Mouse (Mus musculus): Measurements from ENCODE around the gene Slc16a4.

The Slc16a4 gene

DNA sequence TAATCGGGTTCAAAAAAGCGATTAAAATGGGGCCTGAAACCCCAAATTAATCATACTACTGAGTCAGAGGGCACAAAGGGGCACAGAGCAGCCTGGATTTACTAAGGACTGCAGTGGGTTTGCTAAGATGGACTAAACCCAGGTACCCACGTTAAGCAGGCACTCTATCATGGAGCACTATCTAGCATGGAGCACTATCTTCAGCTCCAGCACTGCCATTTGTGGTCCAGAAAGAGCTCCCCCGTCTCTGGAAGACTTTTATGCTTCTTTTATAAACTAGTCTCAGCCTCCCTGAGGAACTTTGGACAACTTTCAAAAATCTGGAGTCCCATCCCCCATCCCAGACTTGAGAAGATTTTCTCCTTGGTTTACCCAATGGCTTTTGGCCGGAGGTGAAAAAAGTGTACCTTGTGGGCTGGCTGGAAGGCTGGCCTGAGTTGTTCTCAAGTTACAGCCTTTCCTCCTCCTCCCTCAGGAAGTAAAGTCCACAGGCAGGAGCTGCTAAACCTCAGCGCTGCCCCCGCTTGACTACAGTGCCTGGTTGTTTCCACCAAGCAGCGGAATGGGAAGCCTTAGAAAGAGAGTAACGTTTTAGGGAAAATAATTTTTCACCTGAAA, at the start of gene Slc16a4:
Slc16a4 (plus strand) TSS at position 467 of the 618 bp plus-strand sequence.
- no peak for DNase-seq

DNA sequence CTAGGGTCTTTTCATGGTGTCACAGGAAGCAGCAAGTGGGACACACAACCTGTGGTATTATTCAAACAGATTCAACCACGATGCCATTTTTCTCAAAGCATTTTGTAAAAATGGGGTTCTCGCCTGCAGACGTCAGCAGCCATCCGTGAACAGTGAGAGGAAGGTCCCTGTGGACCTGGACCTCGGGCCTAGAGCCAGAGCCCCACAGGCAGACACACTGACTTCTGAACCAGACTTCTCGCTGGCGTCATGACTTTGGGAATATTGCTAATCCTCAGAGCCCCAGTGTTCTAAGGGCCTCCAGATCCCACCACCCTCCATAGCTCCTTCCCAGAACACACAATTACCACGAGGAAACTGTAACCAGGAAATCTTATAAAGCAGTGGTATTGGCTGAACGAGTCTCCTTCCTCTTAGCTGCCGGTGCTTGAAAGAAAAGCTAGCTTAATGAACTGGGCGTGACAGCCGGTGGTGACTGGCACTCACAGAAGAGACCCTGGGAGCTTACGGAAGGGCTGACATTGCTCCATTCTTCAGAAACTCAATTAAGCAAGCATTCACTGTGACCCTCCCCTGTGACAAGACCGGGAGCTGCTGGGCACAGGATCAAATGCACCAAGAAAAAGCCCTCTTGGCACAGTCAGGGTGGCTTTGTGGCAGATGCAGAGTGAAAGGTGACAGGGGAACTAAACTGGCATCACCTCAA, 49.5 kb upstream of the Slc16a4 start:
- peak; percentile 25 for DNase-seq

DNA sequence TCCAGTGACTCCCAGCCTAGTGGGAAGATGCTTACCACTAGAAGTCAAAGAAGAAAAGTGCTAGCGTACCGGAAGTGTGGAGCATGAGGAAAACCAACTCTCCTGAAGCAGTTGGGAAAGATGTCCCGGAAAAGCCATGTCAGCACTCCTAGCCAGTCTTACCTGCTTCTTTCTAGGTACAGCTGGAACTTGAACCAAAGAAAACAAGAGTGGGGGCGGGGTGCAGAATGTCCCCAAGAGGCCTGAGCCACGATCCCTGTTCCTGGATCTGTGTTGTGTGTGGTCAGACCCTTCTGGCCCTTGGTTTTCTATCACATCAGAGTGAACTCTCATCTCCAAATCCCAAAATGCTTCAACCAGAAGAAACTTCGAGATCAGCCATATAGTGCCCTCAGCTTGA, 44.2 kb upstream of the Slc16a4 start:
- DNase-seq = no peak

DNA sequence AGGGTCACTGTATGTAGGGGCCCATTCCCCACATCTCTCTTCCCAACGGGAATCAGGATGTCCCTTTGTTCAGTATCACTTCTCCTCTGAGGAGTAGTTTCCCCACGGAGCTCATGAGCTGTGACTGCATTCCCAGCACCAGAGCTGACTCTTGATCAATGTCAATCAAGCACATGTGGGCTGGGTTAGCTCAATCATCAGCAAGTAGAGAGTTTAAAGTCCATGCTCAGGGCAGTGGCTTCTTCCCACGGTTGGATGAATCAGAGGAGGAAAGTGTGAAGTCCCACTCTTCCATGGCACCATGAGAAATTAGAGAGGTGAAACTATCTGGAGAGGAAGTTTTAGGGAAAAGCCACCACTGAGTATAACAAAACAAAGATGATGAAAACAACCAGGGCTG, 42.0 kb upstream of the Slc16a4 start:
- no peak for DNase-seq

DNA sequence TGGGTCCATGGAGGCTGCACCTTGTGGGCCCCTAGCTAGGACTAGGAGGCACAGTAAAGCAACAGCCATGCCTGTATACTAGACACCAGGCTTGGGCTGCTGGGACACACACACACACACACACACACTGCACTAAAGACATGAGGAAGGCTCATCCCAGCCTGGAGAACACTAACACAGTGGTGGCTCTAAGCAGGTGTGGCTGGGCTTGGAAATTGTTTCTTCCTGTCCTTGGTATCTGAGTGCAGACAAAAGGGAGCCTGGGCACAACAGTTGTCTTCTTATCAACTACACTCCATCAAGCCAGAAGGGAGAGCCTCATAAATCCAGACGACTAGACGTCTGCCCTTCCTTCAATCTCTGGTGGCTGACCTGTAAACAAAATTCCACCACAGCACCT, 40.7 kb upstream of the Slc16a4 start:
- DNase-seq = no peak

DNA sequence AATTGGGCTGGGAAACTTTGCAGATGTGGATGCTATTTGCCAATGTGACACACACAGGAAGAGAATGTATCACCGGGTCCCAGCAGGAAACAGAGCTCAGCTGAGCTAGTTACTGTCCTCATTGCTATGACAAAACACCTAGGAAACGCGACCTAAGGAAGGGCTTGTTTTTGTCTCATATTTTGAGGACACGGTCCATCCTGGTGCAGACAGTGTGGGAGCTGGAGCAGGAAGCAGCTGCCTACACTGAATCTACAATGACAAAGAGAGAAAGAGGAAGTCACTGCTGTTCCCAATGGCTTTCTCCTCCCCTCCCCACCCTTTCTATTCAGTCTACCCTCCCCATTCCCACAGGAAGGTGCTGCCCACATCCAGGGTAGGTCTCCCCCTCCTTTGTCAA, 39.0 kb upstream of the Slc16a4 start:
- DNase-seq = no peak

DNA sequence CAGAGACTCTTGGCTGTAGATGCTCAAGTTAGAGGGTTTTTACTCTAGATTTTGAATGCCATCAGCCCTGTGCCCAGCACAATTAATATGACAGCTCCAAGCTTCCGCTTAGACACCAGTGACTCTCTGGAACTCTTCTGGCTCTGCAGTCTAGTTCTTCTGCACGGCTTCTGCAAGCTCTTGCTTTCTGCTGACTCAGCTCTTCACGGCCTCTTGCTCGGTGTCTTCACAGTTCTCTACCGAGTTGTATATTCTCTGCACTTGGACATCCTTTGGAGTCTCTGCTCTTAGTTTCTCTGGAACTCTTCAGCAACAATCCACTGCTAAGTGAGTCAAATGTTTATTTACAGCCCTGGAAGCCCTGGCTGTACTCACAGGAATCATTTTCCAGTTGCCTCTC, 37.1 kb upstream of the Slc16a4 start:
- no peak for DNase-seq

DNA sequence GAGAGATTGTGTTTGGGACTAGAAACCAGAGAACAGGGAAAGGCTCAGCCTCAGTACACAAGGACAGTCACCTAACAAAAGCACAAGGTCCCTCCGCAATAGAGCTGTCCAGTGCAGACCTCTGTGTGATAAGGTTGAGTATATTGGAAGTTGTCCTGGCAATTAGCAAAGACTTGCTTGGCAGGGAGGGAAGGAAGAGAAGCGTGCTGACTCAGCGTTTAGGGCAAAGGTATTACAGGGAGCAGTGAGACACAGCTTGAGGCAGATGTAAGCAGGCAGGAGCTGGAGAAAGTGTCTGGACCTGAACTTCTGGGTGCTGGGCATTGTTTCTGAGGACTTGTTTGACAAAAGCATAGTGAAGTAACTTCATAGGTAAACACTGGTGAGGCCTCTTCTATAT, 35.0 kb upstream of the Slc16a4 start:
- DNase-seq = no peak

DNA sequence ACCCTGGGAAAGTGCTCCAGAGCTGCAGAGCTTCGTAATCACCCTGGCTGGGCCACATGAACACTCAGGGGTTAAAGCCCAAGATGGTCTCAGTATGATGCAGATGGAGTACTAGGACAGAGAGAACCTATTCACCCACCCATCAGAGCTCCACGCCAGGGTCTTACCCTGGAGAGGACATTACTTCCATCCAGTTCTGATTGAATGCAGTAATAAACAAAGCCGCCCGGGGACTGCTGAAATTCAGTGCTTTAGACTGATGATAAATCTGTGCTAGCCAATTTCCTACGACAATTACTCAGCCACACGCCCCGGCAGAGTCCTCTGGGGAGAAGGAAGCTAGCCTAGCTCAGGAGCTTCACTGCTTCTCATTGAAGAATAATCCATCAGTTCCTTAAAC, 34.3 kb upstream of the Slc16a4 start:
- DNase-seq = no peak

DNA sequence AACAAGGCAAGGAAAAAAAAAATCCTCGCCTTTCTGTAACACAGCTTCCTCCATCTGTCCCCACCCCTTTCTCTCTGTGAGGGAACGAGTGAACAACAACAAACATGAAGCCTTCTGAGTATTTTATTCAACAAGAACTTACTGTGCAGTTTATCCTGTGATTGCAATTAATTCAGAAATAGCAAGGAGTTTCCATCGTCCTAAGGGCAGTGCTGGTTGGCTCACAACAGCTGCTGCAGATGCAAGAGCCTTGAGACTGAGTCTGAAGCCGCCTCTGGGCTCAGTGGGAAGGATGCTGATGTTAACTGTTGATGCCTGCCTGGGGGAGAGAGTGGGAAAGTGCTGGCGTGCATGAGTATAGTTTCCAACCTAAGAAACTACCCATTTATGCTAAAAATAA, 33.1 kb upstream of the Slc16a4 start:
- DNase-seq = no peak

DNA sequence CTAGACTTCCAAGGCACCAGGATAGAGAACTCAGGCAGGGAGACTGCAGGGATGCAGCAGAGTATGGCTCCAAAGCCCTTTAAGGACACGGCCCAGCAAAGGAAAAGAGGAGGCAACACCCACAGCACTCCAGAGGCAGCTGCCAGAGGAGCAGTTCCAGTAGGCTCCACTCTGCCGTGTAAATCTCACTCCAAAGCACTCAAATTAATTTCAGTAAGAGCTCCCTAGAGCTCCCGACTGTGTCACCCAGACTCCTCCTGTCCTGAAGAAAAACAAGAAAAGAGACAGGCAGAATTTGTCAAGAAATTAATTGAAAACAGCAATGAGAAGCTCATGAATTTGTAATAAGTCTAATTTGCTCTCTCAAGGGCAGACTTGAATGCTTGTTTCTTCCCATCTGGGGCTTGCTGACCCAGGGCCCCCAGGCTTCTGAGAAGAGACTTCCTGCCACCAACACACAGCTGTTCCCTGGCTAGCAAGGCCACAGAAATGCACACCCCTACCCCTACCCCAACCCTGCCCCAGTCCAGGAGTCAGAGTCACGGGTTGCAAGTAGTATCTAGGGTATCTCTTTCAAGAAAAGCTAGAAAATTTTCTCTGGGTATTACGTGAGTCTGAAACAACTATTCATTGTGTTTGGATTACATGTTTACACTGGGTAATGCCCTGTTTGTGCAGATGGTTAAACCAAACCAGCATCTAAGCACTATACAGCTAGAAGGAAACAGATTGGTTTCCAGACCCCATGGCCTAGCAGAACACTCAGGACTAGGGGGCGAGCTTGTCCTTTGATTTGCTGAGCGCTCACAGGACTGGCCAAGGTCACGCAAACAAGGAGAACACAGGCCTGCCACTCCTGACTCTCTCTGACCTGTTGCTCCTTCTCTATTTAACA, 29.8 kb upstream of the Slc16a4 start:
- DNase-seq = peak; percentile 23

DNA sequence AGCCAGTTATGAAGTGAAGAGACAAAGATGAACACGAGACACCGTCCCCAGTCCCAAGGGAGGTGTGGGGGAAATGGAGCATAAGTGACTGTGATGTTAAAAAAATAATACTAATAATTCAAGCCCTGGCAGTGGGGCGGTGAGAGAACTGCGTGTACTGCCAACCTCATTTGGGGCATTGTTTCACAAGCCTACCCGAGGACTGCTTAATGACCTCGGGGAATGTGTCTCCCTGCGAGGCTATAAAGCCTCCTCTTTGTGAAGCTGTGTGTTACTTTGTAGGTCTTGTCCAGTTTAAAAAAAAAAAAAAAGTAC, 29.2 kb upstream of the Slc16a4 start:
- DNase-seq = peak; percentile 90

DNA sequence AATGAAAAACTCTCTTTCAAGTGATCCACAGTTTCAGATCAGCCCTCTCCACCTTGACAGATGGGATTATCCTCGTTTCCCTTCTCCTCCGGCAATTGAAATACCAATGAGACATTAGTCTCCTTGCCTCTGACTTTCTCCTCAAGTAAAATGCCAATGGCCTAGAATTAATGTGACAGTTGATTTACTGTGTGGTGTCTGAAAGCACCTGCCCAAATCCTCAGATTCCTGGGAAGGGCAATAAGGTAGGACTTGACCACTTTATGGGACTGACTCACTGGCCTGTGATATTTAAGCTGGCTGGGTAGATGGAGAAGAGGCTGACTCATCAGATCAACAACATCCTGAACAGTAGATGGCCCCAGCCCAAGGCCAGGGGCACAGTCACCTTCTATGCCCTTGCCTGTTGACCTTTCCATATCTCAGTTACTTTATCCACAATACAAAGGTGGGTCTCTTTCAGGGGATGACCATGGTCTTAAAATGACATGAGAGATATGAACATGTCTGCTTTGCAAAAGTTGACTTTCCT, 24.1 kb upstream of the Slc16a4 start:
- DNase-seq = no peak

DNA sequence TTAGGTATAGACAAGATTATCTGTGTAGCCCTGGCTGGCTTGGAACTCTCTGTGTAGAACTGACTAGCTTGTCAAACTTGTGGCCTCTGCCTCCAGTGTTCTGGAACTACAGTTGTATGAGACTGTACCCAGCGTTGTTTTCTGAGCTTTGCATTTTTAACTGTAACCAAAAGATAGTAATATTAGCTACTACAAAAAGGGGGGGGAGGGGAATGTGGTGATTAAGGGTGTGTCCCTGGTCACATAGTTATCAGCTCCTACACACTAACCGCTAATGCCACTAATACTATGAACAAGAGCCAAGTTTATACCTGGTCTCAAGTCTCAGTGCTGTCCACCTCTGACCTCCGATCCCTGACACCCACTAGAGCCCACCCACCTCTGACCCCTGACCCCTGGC, 18.6 kb upstream of the Slc16a4 start:
- DNase-seq = no peak

DNA sequence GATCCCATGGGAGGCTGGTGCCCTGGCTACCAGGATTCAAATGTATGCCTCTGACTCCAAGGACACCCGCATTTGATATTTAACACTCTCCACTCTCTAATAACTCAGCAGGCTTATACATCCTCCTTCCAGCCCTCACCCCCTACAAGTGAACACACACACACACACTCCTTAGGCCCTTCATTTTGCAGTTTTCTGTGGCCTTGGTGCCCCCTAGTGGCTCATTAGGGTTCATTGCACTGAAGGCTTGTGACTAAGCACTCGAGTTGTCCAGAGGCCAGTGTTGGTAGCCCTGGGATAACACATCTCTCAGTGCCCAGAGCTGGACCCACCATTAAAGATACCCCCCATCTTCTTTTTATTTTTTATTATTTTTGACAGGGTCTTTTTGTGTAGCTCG, 17.2 kb upstream of the Slc16a4 start:
- DNase-seq = peak; percentile 83

DNA sequence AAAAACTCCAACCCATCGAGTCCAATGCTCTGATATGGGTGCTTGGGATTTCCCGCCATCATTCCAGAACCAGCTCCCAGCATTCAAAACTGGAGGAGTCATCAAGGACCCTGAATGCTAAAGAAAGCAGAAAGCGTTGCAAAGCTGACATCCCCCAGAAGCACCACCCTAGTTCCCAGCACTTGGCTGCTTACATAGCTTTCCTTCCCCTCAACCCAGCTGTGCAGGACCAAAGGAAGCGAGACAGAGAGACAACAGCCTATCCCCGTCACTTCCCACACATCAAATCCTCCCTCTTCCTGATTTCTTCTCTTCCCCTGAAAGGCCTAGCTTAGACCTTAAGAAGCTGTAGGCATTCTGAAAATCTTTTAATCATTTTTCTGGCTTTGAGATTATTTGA, 15.7 kb upstream of the Slc16a4 start:
- DNase-seq = no peak

DNA sequence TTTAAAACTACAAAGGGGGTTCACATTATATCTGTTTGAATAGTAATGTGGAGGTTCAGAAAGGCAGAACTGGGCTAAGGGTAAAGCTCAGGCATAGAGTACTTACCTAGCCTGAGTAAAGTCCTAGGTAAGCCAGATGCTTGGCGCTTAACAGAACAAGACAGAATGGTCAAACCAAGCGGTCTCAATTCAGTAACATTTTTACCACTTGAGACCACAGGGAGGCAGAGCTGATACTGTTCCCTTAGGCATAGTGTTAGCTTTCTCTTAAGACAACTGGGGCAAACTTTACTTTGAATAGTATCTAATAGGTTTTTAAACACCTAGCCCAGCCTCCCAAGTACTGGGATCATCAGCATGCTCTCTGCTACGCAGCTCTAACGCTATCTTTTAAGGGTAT, 15.0 kb upstream of the Slc16a4 start:
- DNase-seq = no peak

DNA sequence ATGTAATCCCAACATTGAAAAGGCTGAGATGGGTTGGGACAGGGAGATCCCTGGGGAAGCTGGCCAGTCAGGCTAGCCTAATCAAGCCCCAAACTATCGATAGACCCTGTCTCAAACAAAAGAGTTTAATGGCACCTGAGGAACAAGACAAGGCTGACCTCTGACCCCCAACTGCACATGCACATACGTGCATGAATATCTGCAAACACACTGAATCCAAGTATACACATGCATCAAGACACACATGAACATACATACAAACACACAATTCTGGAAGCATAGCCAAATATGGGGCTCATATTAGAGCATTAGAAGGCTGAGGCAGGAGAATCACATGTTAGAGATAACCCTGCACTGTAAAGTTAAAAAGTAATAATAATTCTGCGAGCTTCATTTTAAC, 14.4 kb upstream of the Slc16a4 start:
- DNase-seq = no peak

DNA sequence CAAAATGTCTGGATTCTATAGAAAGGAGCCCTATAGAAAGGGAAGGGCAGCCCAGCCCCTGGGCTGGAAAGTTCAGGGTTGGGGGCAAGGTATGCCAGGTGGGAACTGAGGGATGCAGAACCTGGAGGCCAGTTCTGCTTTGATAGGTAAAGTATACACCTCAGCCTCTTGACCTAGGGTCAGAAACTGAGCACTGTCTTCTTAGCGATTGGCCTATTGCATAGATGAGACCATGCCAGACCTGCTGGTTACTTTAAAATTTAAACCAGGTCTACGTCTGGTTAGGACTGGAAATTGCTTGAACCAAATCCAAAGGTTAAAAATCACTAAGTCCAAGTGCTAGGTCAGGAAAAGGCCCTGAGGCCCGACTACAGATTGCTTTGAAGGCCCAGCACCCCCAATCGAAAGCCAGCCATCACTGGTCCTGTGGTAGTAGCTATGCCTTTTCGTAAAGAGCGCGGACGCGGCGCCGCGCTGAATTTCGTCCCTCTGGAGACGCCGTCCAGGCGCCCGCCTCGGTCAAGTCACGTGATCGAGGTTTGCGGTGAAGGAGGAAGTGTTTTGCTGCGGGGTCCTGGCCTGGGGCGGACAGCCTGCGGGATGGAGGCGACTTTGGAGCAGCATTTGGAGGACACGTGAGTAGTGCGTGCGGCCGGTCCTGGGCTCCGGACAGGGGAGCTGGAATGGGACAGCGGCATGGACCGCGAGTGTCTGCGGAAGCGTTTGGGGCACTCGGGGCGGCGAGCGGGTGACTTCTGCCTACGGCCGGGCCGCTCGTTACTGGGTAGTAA, 12.4 kb upstream of the Slc16a4 start, which contains the start of gene Lamtor5:
Lamtor5 (plus strand) TSS at position 380 of the 791 bp plus-strand sequence.
- peak; percentile 94 for DNase-seq

DNA sequence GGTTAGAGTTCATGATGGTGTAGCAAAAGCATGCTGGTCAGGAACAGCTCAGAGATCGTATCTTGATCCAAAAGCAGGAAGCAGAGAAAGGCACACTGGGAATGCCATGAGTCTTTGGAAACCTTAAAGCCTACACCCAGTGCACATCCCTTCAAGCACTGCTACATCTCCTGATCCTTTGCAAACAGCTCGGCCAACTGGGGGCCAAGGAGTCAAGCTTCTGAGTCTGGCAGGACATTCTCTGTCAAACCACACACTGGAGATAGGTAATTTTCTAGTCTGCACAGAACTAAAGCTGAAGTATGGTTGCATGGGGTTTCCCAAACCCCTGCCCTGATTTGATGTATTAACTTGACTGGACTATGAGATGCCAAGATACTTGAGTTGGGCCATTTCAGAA, 4.9 kb upstream of the Slc16a4 start:
- DNase-seq = no peak

DNA sequence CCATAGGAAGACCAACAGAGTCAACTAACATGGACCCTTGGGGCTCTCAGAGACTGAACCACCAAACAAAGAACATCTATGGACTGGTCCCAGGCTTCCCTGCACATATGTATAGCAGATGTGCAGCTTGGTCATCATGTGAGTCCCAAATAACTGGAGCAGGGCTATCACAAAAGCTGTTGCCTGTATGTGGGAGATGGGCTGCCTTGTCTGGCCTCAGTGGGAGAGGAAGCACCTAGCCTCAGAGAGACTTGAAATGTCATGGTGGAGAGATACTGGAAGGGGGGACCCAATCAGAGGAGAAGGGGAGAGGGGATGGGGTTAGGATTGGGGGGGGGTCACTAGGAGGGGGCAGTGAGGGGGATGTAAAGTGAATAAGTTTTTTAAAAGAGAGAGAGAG, 3.7 kb upstream of the Slc16a4 start:
- no peak for DNase-seq

DNA sequence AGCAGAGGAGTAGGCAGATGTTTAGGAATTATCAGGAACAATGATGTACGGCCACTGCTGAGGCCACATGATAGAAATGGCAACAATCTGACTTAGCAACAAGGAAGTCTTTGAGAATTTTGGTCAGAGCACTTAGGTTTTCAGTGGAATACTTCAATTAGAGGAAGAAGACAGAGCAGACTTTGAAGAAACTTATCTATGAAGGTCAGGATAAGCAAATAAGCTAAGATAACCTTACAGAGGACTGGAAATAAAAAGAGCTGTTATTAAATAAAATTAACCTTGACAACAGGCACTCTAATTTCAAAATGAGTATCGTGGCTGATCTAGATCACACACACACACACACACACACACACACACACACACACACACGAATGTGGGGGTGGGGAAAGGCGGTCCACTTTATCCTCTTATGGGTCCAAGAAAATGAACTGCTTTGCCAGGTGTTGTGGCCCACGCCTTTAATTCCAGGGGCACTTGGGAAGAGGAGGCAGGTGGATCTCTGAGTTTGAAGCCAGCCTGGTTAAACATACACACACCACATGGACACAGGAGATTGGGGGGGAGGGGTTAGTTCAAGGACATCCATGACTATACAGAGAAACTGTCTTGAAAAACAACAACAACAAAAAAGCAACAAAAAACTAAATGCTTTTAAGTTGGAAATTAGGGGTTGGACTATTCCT, 4.8 kb downstream of the Slc16a4 start:
- DNase-seq = no peak

Data from retina, postnatal 1 day (tissue).